Mouse (Mus musculus): Measurements from ENCODE around the gene Ston2. TPM values are rescaled to one million over a fixed set of nuclear protein-coding genes. Genes with fewer than 3 reads are reported as not detected.

The Ston2 gene
- polyA plus RNA-seq, 1 experiment = 77.2 TPM

DNA sequence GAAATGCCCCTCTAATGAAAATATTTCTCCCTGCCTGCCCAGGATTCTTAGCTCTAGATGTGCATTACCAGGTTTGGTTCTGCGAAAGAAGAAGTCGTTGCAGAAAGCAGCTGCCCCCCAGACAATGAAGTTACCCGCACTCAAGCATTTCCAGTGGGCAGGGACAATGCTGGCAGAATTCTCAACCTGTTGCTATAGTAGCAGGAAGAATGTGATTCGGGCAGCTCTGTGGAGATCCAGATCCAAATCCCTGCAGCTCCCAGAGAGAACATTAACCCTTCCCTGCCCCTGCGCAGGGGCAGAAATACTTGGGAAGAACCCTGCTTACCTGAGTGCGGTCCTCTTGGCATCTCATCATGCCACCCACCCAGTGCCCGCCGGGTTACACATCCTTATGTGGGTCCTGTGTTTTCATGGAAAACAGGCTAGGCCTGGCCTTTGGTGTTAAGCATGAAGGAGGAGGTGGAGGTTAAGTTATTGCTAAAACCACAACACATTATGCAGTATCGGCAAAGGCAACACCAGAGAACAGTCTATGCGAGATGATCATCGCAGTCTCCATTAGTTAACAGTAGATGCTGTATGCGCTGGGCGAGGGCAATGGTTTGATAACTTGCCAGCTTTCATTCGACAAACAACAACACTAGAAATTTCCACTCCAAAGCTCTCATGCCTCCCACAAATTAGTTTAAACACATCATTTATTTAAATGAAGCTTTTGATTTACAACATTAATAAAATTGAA, 108.7 kb downstream of the Ston2 start:
- Histone ChIP-seq H3K27me3 (replicated peaks) (no peaks in the 10 kb centered on the region), H3K9me3 (peaks cover 4% of the 10 kb centered on the region; the same call in 1 of the 2 replicates), H3K4me1 (peaks cover 50% of the 10 kb centered on the region), H3K36me3 (replicated peaks; ENCODE audit: low read length) (peaks cover 96% of the 10 kb centered on the region), H3K4me3 (replicated peaks) (no peak overlapping the region)
- no peak for TF ChIP-seq FLI1 (IDR thresholded peaks at IDR 0.05; ENCODE audit: low read length)
- no peak for TF ChIP-seq GATA1 (IDR thresholded peaks at IDR 0.05; ENCODE audit: borderline replicate concordance, low read length)

DNA sequence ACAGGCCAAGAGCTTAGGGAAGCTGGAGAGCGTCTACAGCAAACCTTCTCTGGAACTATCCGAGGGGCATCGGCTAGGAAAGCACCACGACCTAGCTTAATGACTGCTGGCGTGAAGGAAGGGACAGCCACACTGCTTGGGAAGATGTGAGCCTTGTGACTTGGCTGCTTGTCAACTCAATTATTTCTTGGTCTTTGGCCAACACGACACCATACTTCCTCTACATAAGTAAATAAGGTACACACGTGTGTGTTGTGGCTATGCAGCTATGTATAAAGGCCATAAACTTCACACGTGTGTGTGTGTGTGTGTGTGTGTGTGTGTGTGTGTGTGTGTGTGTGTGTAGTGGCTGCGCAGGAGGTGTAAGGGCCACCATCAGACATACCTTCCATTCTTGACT, 112.2 kb downstream of the Ston2 start:
- TF ChIP-seq GATA1 (IDR thresholded peaks at IDR 0.05; ENCODE audit: borderline replicate concordance, low read length) (no peak), FLI1 (IDR thresholded peaks at IDR 0.05; ENCODE audit: low read length) (no peak)
- H3K9me3 ChIP-seq = peaks cover 4% of the 10 kb centered on the region; the same call in 1 of the 2 replicates
- H3K27me3 ChIP-seq (replicated peaks) = no peaks in the 10 kb centered on the region
- H3K4me1 ChIP-seq = peaks cover 47% of the 10 kb centered on the region
- peaks cover 94% of the 10 kb centered on the region for H3K36me3 ChIP-seq (replicated peaks; ENCODE audit: low read length)
- no peak overlapping the region for H3K4me3 ChIP-seq (replicated peaks)

- Histone ChIP-seq H3K4me1 (peaks cover 60% of the 10 kb centered on the region), H3K4me3 (replicated peaks) (no peak overlapping the region), H3K9me3 (no peaks in the 10 kb centered on the region), H3K36me3 (replicated peaks; ENCODE audit: low read length) (peaks cover 87% of the 10 kb centered on the region), H3K27me3 (replicated peaks) (no peaks in the 10 kb centered on the region)
- TF ChIP-seq FLI1 (IDR thresholded peaks at IDR 0.05; ENCODE audit: low read length) (no peak), GATA1 (IDR thresholded peaks at IDR 0.05; ENCODE audit: borderline replicate concordance, low read length) (no peak)
Measured at GRCm38 (mm10) chr12:91673141-91673540, 115.0 kb downstream of the Ston2 start.

GRCm38 (mm10) chr12:91672528-91672927, 115.7 kb downstream of the Ston2 start:
- Histone ChIP-seq H3K4me1 (peaks cover 66% of the 10 kb centered on the region), H3K36me3 (replicated peaks; ENCODE audit: low read length) (peaks cover 88% of the 10 kb centered on the region), H3K9me3 (no peaks in the 10 kb centered on the region), H3K4me3 (replicated peaks) (no peak overlapping the region), H3K27me3 (replicated peaks) (no peaks in the 10 kb centered on the region)
- no peak for TF ChIP-seq FLI1 (IDR thresholded peaks at IDR 0.05; ENCODE audit: low read length)
- no peak for TF ChIP-seq GATA1 (IDR thresholded peaks at IDR 0.05; ENCODE audit: borderline replicate concordance, low read length)

DNA sequence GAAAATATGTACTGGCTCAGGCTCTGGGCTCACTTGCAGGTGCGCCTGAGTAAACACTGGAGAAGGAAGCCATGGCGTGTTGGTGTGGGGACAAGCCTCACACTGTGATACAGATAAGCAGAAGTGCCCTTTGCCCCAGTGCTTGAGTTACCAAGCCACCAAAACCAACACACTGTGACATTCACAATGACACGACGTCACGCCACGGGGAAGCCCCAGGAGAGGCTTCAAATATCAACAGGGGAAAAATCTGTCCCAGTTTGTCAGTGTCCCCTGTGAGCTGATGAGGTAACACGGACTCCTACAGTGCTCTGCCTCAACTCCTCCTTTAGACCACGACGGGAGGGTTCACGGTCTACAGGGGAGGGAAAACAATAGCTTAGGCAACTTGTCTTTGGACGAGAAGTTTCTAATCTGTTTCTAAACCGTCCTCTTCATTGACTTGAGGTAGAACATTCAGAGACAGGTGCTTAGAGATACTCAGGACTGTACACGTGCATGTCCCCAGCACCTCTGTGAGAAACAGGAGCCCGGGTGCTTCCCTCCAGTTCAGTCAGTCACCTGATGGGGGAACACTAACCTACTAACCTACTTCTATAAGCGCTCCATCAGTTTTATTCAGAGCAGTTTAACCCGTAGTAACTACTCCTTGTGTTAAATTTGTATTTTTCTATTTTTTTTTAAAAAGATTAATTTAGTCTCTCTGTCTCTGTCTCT, 119.5 kb downstream of the Ston2 start:
- Histone ChIP-seq H3K9me3 (no peaks in the 10 kb centered on the region), H3K4me3 (replicated peaks) (peak overlapping the region; percentile 40), H3K4me1 (peaks cover 76% of the 10 kb centered on the region), H3K36me3 (replicated peaks; ENCODE audit: low read length) (peaks cover 88% of the 10 kb centered on the region), H3K27me3 (replicated peaks) (no peaks in the 10 kb centered on the region)
- no peak for TF ChIP-seq GATA1 (IDR thresholded peaks at IDR 0.05; ENCODE audit: borderline replicate concordance, low read length)
- no peak for TF ChIP-seq FLI1 (IDR thresholded peaks at IDR 0.05; ENCODE audit: low read length)

GRCm38 (mm10) chr12:91667741-91668140, 120.4 kb downstream of the Ston2 start:
- Histone ChIP-seq H3K27me3 (replicated peaks) (no peaks in the 10 kb centered on the region), H3K9me3 (no peaks in the 10 kb centered on the region), H3K4me1 (peaks cover 76% of the 10 kb centered on the region), H3K4me3 (replicated peaks) (no peak overlapping the region), H3K36me3 (replicated peaks; ENCODE audit: low read length) (peaks cover 88% of the 10 kb centered on the region)
- no peak for TF ChIP-seq GATA1 (IDR thresholded peaks at IDR 0.05; ENCODE audit: borderline replicate concordance, low read length)
- no peak for TF ChIP-seq FLI1 (IDR thresholded peaks at IDR 0.05; ENCODE audit: low read length)

- Histone ChIP-seq H3K27me3 (replicated peaks) (no peaks in the 10 kb centered on the region), H3K9me3 (no peaks in the 10 kb centered on the region), H3K36me3 (replicated peaks; ENCODE audit: low read length) (peaks cover 87% of the 10 kb centered on the region), H3K4me1 (peaks cover 73% of the 10 kb centered on the region), H3K4me3 (replicated peaks) (no peak overlapping the region)
- no peak for TF ChIP-seq FLI1 (IDR thresholded peaks at IDR 0.05; ENCODE audit: low read length)
- TF ChIP-seq GATA1 (IDR thresholded peaks at IDR 0.05; ENCODE audit: borderline replicate concordance, low read length) = no peak
Measured at GRCm38 (mm10) chr12:91666607-91667006, 121.6 kb downstream of the Ston2 start.

DNA sequence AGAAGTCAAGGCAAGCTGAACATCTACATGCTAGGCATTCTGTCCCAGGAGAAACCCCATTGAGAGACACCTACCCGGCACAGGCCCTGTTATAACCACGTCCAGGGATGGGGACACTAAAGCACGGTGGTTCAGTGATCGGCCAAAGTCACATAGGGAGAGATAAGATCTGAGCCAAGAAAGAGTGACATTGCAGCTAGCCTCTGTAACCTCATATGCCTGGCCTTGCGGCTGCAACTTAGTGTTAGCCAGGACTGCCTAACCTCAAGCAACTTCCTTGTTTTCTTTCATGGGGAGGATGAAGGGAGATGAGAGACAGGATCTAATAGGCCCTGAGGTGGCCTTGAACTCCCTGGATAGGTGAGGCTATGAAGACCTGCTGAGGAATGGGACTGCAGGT, 122.8 kb downstream of the Ston2 start:
- peaks cover 74% of the 10 kb centered on the region for H3K4me1 ChIP-seq
- no peaks in the 10 kb centered on the region for H3K9me3 ChIP-seq
- TF ChIP-seq FLI1 (IDR thresholded peaks at IDR 0.05; ENCODE audit: low read length) (no peak), GATA1 (IDR thresholded peaks at IDR 0.05; ENCODE audit: borderline replicate concordance, low read length) (no peak)
- H3K27me3 ChIP-seq (replicated peaks) = no peaks in the 10 kb centered on the region
- no peak overlapping the region for H3K4me3 ChIP-seq (replicated peaks)
- H3K36me3 ChIP-seq (replicated peaks; ENCODE audit: low read length) = peaks cover 90% of the 10 kb centered on the region

DNA sequence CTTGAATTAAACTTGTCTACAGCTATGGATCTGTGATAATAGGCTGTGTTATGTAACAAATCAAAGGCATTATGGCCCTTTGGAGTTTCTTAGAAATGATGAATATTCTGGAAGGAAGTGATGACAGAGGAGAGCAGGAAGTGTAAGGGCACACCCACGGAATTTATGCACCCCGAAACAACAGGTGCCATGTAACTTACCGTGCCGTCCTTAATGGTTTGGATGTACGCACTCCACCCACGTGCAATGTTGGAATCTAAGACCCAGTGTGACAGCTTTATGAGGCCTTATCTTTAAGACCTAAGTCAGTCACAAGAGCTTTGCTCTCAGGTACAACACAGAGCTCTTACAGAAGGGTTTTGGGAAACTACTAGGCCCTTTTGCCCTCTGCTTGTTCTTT, 124.9 kb downstream of the Ston2 start:
- H3K4me3 ChIP-seq (replicated peaks) = no peak overlapping the region
- H3K27me3 ChIP-seq (replicated peaks) = no peaks in the 10 kb centered on the region
- no peaks in the 10 kb centered on the region for H3K9me3 ChIP-seq
- TF ChIP-seq GATA1 (IDR thresholded peaks at IDR 0.05; ENCODE audit: borderline replicate concordance, low read length) (no peak), FLI1 (IDR thresholded peaks at IDR 0.05; ENCODE audit: low read length) (no peak)
- H3K36me3 ChIP-seq (replicated peaks; ENCODE audit: low read length) = peaks cover 86% of the 10 kb centered on the region
- peaks cover 62% of the 10 kb centered on the region for H3K4me1 ChIP-seq

- H3K9me3 ChIP-seq = no peaks in the 10 kb centered on the region
- no peak overlapping the region for H3K4me3 ChIP-seq (replicated peaks)
- H3K27me3 ChIP-seq (replicated peaks) = no peaks in the 10 kb centered on the region
- no peak for TF ChIP-seq GATA1 (IDR thresholded peaks at IDR 0.05; ENCODE audit: borderline replicate concordance, low read length)
- no peak for TF ChIP-seq FLI1 (IDR thresholded peaks at IDR 0.05; ENCODE audit: low read length)
- peaks cover 59% of the 10 kb centered on the region for H3K4me1 ChIP-seq
- H3K36me3 ChIP-seq (replicated peaks; ENCODE audit: low read length) = peaks cover 82% of the 10 kb centered on the region
Measured at GRCm38 (mm10) chr12:91662844-91663243, 125.3 kb downstream of the Ston2 start.
